Mouse (Mus musculus) C2C12 (cell line): ENCODE measurements around the gene Idua.

ENCODE experiments used
- CEBPB ChIP-seq: IDR thresholded peaks from one replicate; pipeline ENCODE4 v1.6.1; 2011; ENCODE audit warnings: low read depth, mild to moderate bottlenecking, control low read depth, moderate library complexity
- CTCF ChIP-seq: IDR thresholded peaks from one replicate; pipeline ENCODE4 v1.5.1; 2011; ENCODE audit not compliant: control insufficient read depth, insufficient read depth, insufficient read length
- FOSL1 ChIP-seq: IDR thresholded peaks from one replicate; pipeline ENCODE4 v1.8.0; 2011; ENCODE audit warnings: mild to moderate bottlenecking, low read length; ENCODE audit not compliant: poor library complexity, insufficient read depth, severe bottlenecking
- MYOD1 ChIP-seq: IDR thresholded peaks from one replicate; pipeline ENCODE4 v1.6.1; 2011; ENCODE audit warnings: low read depth; ENCODE audit not compliant: control insufficient read depth, insufficient read length
- USF1 ChIP-seq: IDR thresholded peaks from one replicate; pipeline ENCODE4 v1.6.1; 2011; ENCODE audit warnings: low read depth, mild to moderate bottlenecking, control low read depth, moderate library complexity

DNA sequence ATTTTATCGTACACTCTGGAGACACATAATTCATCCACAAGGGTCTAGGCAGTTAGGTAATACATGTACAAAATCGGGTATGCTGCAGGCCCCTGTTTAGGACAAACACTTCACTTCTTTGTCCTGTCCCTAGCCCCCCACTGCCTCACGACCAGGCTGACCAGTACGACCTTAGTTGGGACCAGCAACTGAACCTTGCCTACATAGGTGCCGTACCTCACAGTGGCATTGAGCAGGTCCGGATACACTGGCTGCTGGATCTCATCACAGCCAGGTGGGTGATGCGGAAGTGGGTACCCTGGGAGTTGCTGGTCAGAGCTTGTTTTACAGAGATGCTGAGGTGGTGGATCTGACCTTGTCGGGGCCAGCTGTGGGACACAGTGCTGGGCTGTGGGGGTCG is 9.9 kb downstream of the Idua start:
- no peak for TF ChIP-seq USF1
- TF ChIP-seq CTCF: no peak
- no peak for TF ChIP-seq FOSL1
- no peak for TF ChIP-seq CEBPB
- no peak for TF ChIP-seq MYOD1
